Mouse (Mus musculus) lung, embryonic 15.5 days (tissue): ENCODE data around the gene Fars2. TPM values are rescaled to one million over a fixed set of nuclear protein-coding genes. Genes with fewer than 3 reads are reported as not detected.

Source experiments
- ATAC-seq: fragments of 200-750 bp; cut with Nextera tagmentation; 2 replicates; pipeline ENCODE4 v1.8.0; 2017; ENCODE audit warnings: moderate number of reproducible peaks, borderline replicate concordance; ENCODE audit not compliant: low FRiP score, low TSS enrichment; ENCODE audit errors: extremely low read depth
- H3K27ac ChIP-seq: fragments of 300-500 bp; sonication (generic); 2 replicates; pipeline ENCODE4 v1.5.1; 2015; ENCODE audit warnings: moderate library complexity, mild to moderate bottlenecking, inconsistent platforms
- H3K27me3 ChIP-seq: fragments of 300-500 bp; sonication (generic); 2 replicates; pipeline ENCODE4 v1.6.1; 2015; ENCODE audit warnings: inconsistent platforms
- H3K36me3 ChIP-seq: fragments of 300-500 bp; sonication (generic); 2 replicates; pipeline ENCODE4 v1.6.1; 2015; ENCODE audit warnings: inconsistent platforms
- H3K4me1 ChIP-seq: fragments of 300-500 bp; sonication (generic); 2 replicates; pipeline ENCODE4 v1.6.1; 2015; ENCODE audit warnings: inconsistent platforms
- H3K4me2 ChIP-seq: fragments of 300-500 bp; sonication (generic); 2 replicates; pipeline ENCODE4 v1.6.1; 2015; ENCODE audit warnings: inconsistent platforms, mild to moderate bottlenecking, moderate library complexity
- H3K4me3 ChIP-seq: fragments of 300-500 bp; sonication (generic); 2 replicates; pipeline ENCODE4 v1.5.1; 2015; ENCODE audit warnings: mild to moderate bottlenecking, inconsistent platforms
- H3K9ac ChIP-seq: fragments of 300-500 bp; sonication (generic); 2 replicates; pipeline ENCODE4 v1.6.1; 2015; ENCODE audit warnings: inconsistent platforms
- H3K9me3 ChIP-seq: fragments of 300-500 bp; sonication (generic); 2 replicates; pipeline ENCODE4 v1.6.1; 2016; ENCODE audit warnings: inconsistent platforms
- WGBS: fragments of 180-500 bp; shearing (Covaris S2); methylation state at CpG from one replicate; pipeline ENCODE4 v1.1.7; 2015; 5-methylcytosine and 5-hydroxymethylcytosine counted together
- polyA plus RNA-seq: library from polyadenylated mRNA; unstranded; fragments of >200 nt; fragmentation: Nextera tagmentation; extraction: Ambion mirVana; gene quantifications from 2 replicates; pipeline ENCODE4 v1.2.1, GENCODE M21; 2015

Gene Fars2
- polyA plus RNA-seq, 1 experiment from 2014 or later = 37.3 TPM

DNA sequence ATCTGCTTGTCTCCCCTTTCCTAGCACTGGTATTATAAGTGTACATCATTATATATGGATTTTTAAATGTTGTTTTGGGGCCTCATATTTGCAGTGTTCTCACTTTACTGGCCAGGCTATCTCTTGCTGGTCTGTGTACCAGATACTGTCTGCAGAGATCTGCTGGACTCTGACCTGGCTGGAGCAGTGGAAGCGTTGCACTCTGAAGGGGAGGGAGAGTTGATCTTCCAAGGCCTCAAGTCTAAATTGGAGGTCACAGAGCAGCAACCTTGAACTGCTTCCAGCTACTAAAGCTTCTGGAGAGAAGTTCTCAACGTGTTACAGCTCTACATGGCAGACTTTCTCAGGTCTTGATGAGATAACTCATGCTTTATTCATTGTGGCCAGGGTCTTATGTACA, 107.2 kb downstream of the Fars2 start:
- no peak overlapping the region for H3K27ac ChIP-seq
- ATAC-seq = no peak
- 59% methylated on average over 2 of the region's 2 CpGs for WGBS
- no peak overlapping the region for H3K9ac ChIP-seq
- no peak overlapping the region for H3K4me3 ChIP-seq
- no peaks in the 10 kb centered on the region for H3K9me3 ChIP-seq
- no peak overlapping the region for H3K4me2 ChIP-seq
- H3K36me3 ChIP-seq = no peaks in the 10 kb centered on the region
- H3K27me3 ChIP-seq = no peaks in the 10 kb centered on the region
- no peaks in the 10 kb centered on the region for H3K4me1 ChIP-seq

DNA sequence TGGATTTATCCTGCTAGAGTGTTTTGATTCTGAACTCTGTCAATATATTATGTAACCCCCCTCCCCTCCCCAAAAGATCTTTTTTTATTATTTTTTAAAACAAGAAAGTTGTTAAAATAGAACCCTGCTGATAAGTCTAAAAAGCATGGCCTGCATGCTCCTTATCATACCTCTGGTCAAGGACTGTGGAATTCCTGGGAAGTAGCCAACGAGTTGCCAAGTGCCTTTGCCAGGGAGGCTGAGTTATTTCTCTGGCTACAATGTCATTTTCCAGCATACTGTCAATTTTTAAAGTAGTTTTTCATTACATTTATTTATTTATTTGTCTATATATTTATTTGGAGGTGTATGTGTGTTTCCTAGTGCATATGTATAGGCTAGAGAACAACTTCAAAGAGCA, 125.0 kb downstream of the Fars2 start:
- 41% methylated on average over 1 of the region's 1 CpGs for WGBS
- no peak overlapping the region for H3K27ac ChIP-seq
- no peak for ATAC-seq

DNA sequence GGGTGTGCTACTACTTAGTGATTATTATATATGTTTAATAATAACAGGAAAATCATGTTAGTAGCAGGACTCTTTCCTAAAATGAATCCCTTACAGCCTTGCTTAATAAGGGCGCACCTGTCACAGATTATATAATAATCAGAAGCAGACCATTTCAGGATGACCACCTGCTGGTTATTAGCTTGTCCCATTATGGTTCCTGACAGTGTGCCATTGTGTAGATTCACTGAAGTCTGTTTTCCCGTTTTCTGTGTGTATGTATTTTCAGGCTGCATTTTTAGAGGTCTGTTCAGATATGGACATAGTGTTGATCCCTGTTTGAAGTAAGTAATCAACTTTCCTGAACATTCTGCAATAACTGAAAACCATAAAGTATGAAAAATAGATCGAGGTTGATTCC, 136.7 kb downstream of the Fars2 start:
- H3K36me3 ChIP-seq = no peaks in the 10 kb centered on the region
- no peaks in the 10 kb centered on the region for H3K9me3 ChIP-seq

More for the DNA sequence above, 125.0 kb downstream of the Fars2 start:
- Histone ChIP-seq H3K27me3 (no peaks in the 10 kb centered on the region), H3K4me3 (no peak overlapping the region), H3K4me2 (no peak overlapping the region), H3K4me1 (0 out of 2 replicates have a peak, but pooled peaks cover 3% of the 10 kb centered on the region), H3K9me3 (no peaks in the 10 kb centered on the region), H3K9ac (no peak overlapping the region), H3K36me3 (no peaks in the 10 kb centered on the region)

DNA sequence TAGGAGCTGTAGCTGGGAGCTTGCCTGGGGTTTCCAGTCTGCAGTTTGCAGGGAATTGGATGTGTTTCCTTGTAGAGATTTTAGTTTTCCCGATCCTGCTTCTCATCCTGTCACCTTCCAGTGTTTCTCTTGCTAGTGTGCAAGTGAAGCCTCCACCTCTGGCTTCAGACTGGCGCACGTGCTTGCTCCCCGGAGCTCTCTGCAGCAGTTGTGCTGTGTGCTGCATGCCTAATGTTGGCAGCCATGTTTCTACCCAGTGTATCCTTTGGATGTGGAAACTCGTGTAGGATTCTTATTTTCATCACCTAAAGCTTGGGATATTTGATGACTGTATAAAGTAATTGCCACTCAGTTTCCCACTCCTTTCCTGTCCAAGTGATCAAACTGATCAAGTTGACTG, 140.0 kb downstream of the Fars2 start:
- Histone ChIP-seq H3K4me2 (no peak overlapping the region), H3K36me3 (no peaks in the 10 kb centered on the region), H3K4me3 (no peak overlapping the region), H3K27me3 (no peaks in the 10 kb centered on the region), H3K9me3 (no peaks in the 10 kb centered on the region), H3K9ac (no peak overlapping the region), H3K4me1 (no peaks in the 10 kb centered on the region), H3K27ac (no peak overlapping the region)
- ATAC-seq = no peak
- 76% methylated on average over 5 of the region's 5 CpGs for WGBS

More for the DNA sequence above, 136.7 kb downstream of the Fars2 start:
- Histone ChIP-seq H3K27me3 (no peaks in the 10 kb centered on the region), H3K27ac (no peak overlapping the region), H3K9ac (no peak overlapping the region), H3K4me2 (no peak overlapping the region), H3K4me3 (no peak overlapping the region), H3K4me1 (no peaks in the 10 kb centered on the region)
- WGBS = 76% methylated on average over 3 of the region's 3 CpGs
- no peak for ATAC-seq

DNA sequence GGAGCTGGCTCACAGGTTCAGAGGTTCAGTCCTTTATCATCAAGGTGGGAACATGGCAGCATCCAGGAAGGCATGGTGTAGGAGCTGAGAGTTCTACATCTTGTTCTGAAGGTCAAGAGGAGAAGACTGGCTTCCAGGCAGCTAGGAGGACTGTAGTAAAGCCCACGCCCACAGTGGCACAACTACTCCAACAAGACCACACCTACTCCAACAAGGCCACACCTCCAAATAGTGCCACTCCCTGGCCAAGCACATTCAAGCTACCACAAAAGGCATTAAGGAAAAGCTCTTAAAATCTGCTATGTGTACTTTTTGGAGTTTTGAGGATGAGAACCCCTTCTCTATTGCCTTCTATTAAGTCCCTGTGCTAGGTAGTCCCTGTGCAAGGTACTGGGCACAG, 142.5 kb downstream of the Fars2 start:
- no peaks in the 10 kb centered on the region for H3K9me3 ChIP-seq
- H3K4me1 ChIP-seq = peaks cover 1% of the 10 kb centered on the region; the same call in 1 of the 2 replicates
- no peak overlapping the region for H3K4me2 ChIP-seq
- no peak for ATAC-seq
- H3K27me3 ChIP-seq = no peaks in the 10 kb centered on the region
- no peaks in the 10 kb centered on the region for H3K36me3 ChIP-seq
- H3K27ac ChIP-seq = no peak overlapping the region
- WGBS = 83% methylated on average over 1 of the region's 1 CpGs
- H3K4me3 ChIP-seq = no peak overlapping the region
- no peak overlapping the region for H3K9ac ChIP-seq

DNA sequence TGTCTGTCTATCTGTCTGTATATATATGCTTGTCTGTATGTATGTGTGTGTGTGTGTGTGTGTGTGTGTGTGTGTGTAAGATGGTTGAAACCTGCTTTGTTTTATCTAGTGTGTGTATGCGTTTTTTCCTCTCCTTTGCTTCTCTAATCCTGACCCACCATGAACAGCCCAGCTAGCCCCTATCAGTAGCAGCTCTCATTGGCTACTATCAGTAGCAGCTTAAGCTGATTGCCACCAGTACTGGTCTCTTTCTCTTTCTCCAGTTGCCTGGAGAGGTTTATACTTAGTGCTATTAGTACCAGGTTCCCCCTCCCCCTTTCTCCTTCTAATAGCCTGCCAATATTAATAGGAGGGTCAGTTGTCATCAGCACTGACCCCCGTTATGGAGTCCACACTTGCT, 144.1 kb downstream of the Fars2 start:
- WGBS = 86% methylated on average over 2 of the region's 2 CpGs
- ATAC-seq = no peak
- H3K36me3 ChIP-seq = no peaks in the 10 kb centered on the region
- H3K4me2 ChIP-seq = no peak overlapping the region
- no peak overlapping the region for H3K4me3 ChIP-seq
- H3K4me1 ChIP-seq = peaks cover 14% of the 10 kb centered on the region
- H3K9me3 ChIP-seq = no peaks in the 10 kb centered on the region
- no peaks in the 10 kb centered on the region for H3K27me3 ChIP-seq
- H3K27ac ChIP-seq = no peak overlapping the region
- no peak overlapping the region for H3K9ac ChIP-seq

DNA sequence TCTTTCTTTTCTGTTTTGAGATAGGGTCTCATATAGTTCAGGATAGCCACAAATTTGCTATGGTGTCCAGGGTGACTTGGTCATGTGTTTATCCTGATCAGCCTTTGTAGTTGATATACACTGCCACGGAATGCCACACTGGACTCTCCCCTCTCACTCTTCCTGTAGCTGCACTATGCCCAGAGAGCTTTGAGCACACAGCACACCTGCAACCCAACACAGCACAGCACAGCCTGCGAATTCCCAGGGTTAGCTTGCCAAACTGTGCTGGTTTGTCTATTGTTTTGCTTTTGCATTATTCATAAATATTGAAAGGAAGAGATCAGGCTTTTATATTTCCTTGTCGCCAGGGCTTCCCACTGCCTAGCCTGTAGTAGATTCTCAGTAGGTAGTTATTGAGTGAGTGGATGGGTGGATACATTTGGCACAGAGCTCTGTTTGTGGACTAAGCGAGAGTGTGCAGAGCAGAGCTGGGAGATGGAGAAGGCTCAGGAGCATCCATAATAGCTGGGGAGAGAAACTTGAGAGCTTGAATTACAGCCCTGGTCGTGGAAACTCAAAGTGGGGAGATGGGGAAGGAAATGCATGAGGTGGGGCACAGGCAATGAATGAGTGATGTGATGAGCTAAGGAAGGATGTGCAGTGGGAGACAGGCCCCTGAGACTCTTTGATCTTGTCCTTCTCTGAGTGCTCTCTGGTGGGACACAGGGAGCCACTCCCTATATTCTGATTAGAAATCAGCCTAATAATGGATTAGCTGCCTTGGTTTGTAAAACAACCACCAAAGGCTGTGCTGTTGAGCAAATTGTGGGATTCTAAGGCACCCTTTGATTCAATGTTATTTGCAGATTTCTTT, 146.3 kb downstream of the Fars2 start:
- Histone ChIP-seq H3K27me3 (no peaks in the 10 kb centered on the region), H3K9ac (no peak overlapping the region), H3K4me3 (no peak overlapping the region), H3K36me3 (no peaks in the 10 kb centered on the region), H3K4me2 (no peak overlapping the region), H3K27ac (no peak overlapping the region), H3K9me3 (no peaks in the 10 kb centered on the region), H3K4me1 (peaks cover 14% of the 10 kb centered on the region)
- 63% methylated on average over 5 of the region's 5 CpGs for WGBS
- ATAC-seq = no peak

DNA sequence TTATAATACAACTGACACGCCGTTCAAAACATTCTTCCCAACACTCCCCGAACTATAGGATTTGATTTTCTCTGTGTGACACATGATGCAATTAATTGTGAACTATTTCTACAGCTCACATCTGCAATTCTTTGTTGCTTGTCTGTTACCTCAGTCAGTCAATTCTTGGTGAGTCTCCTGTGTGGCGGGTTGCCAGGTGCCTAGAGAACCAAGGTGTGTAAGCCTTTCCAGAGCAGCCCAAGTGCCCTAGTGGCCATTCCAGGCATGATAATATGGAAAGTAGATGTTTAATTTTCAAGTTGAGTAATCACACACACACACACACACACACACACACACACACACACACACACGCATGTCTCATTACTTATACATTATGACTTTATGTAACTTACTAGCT, 147.2 kb downstream of the Fars2 start:
- no peaks in the 10 kb centered on the region for H3K36me3 ChIP-seq
- WGBS = 86% methylated on average over 5 of the region's 5 CpGs
- H3K9me3 ChIP-seq = no peaks in the 10 kb centered on the region
- no peak for ATAC-seq
- no peak overlapping the region for H3K4me3 ChIP-seq
- H3K4me1 ChIP-seq = peaks cover 14% of the 10 kb centered on the region
- H3K27me3 ChIP-seq = no peaks in the 10 kb centered on the region
- no peak overlapping the region for H3K4me2 ChIP-seq
- H3K9ac ChIP-seq = no peak overlapping the region
- H3K27ac ChIP-seq = no peak overlapping the region

DNA sequence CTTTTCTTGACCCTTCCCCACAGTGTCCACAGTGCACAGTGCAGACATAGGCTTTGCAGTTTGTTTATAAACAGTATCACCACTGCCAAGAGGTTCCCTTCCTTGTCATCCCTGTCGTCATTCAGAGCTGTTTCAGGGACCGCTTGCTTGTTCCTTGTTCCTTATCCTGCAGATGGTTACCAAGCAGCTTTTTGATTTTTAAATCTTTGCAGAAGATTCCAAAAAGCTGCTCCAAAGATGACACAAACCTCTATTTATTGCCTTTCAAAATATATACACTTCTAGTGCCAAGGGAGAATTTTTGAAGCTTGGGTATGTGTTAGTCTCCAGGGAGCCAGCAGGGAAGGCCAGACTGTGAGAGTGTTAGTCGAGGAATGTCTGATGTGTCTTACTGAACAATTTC, 148.1 kb downstream of the Fars2 start:
- no peak overlapping the region for H3K9ac ChIP-seq
- H3K36me3 ChIP-seq = no peaks in the 10 kb centered on the region
- peak; percentile 80; the same call in 1 of the 2 replicates for ATAC-seq
- peaks cover 14% of the 10 kb centered on the region for H3K4me1 ChIP-seq
- no peaks in the 10 kb centered on the region for H3K27me3 ChIP-seq
- H3K4me2 ChIP-seq = no peak overlapping the region
- 27% methylated on average over 3 of the region's 3 CpGs for WGBS
- peak overlapping the region; percentile 35; the same call in 1 of the 2 replicates for H3K27ac ChIP-seq
- no peak overlapping the region for H3K4me3 ChIP-seq
- H3K9me3 ChIP-seq = no peaks in the 10 kb centered on the region

DNA sequence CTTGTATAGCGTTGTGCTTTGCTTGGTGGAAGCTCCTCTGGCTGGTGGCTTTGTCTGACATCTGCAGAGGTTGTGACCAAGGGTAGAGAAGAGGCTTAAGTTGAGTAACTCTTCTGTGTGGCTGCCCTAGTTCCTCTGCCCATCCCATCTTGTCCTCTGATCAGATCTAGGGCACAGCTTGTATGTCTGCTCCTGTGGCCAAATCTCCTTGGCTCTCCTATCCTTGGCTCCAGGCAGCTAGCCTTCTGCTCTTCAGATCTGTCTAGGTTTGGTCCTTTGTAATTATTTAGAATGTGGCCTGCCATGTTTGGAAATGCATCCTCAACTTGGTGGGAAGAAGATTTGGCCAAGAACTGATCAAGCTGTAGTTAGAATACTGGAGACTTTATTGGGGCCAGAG, 150.2 kb downstream of the Fars2 start:
- no peaks in the 10 kb centered on the region for H3K9me3 ChIP-seq
- no peak overlapping the region for H3K4me2 ChIP-seq
- ATAC-seq = no peak
- H3K4me3 ChIP-seq = no peak overlapping the region
- H3K36me3 ChIP-seq = no peaks in the 10 kb centered on the region
- peaks cover 14% of the 10 kb centered on the region for H3K4me1 ChIP-seq
- H3K9ac ChIP-seq = no peak overlapping the region
- H3K27me3 ChIP-seq = no peaks in the 10 kb centered on the region
- WGBS = 89% methylated on average over 1 of the region's 1 CpGs
- H3K27ac ChIP-seq = no peak overlapping the region

DNA sequence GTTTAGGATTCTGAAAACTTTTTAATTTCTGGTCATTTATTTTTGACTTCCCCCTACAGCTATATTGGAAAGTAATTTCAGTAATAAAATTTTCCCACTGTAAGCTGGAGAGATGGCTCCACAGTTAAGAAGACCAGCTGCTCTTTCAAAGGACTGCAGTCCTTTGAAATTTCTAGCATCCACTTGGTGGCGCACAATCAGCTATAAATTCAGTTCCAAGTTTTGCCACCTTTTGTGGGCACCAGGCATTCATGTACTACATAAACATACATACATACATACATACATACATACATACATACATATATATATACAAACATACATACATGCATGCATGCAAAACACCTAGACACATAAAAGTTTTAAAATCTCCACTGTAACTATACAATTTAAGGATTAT, 153.7 kb downstream of the Fars2 start:
- Histone ChIP-seq H3K4me2 (no peak overlapping the region), H3K4me1 (peaks cover 4% of the 10 kb centered on the region; the same call in 1 of the 2 replicates), H3K4me3 (no peak overlapping the region), H3K27ac (no peak overlapping the region), H3K9me3 (no peaks in the 10 kb centered on the region), H3K36me3 (no peaks in the 10 kb centered on the region), H3K27me3 (no peaks in the 10 kb centered on the region), H3K9ac (no peak overlapping the region)
- no peak for ATAC-seq
- 92% methylated on average over 1 of the region's 1 CpGs for WGBS

DNA sequence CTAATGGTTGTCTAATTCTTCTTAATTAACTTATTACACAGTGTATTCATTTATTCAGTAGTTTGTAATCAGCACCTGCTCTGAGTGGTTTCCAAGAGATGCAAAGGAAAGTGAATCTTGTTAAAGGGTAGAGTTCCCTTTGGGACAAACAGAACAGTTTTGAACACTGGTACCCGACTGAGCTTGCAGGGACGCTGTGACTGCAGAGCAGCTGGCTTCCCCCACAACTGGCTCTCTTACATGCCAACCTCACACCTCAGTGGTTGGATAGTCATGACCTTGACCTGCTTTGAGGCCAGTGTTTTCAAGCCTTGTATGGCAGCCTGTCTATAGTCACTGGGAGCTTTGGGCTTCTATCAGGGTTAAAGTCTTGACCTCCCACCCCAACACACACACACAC, 156.3 kb downstream of the Fars2 start:
- no peak for ATAC-seq
- no peak overlapping the region for H3K4me3 ChIP-seq
- H3K36me3 ChIP-seq = no peaks in the 10 kb centered on the region
- 74% methylated on average over 2 of the region's 2 CpGs for WGBS
- no peak overlapping the region for H3K27ac ChIP-seq
- H3K9me3 ChIP-seq = no peaks in the 10 kb centered on the region
- no peaks in the 10 kb centered on the region for H3K27me3 ChIP-seq
- no peak overlapping the region for H3K9ac ChIP-seq
- H3K4me1 ChIP-seq = no peaks in the 10 kb centered on the region
- no peak overlapping the region for H3K4me2 ChIP-seq
